In the genomic region with DNA sequence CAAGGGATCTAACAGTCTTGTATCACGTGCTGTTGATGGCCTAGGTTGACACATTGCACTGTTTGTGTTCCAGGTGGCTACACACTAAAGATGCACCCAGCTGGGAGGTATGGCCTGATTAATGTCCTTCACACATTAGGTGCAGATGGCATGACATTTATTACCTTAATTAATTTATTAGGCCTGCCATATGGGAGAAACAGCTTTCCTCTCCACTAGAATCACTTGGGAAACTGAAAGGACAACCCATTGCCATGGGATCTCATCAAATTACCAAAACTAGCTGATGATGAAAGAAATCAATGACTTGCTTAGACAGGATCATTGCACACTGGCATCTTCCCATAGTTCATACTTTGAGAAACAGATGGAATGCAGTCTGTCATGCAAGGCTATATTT, we compare ENCODE assay signal across 15 mouse cellular contexts.
A peak's percentile ranks its signal among the peaks of the same experiment; 100 is the strongest.
DNase-seq lines count a peak whose midpoint lies in the region; ATAC-seq and TF ChIP-seq lines count a peak whose summit lies in the region.
"Had no signal": no experiment of that assay in that cellular context is flagged by ENCODE, and none has a peak within 500 bp of the region (broad histone marks: within the 10 kb centered on the region; RNA-seq: fewer than 3 reads in every experiment).

No protein-coding gene starts in this region.

- no peak overlapping the region for H3K4me2 ChIP-seq in hindbrain, embryonic 14.5 days (replicated peaks)
- no peak overlapping the region for H3K4me2 ChIP-seq in stomach, postnatal 0 days (replicated peaks; ENCODE audit: low read depth)

- no peaks in the 10 kb centered on the region for H3K9me3 ChIP-seq in hindbrain, embryonic 14.5 days (ENCODE audit: control insufficient read depth, low read length)
- H3K9me3 ChIP-seq in stomach, postnatal 0 days (ENCODE audit: control insufficient read depth, low read length) = no peaks in the 10 kb centered on the region

- ATAC-seq in cerebellum, adult (ENCODE audit: insufficient number of reproducible peaks, low FRiP score, low TSS enrichment) = peak; percentile 96
- peak; percentile 79 for ATAC-seq in hindbrain, embryonic 14.5 days (ENCODE audit: low FRiP score)
- ATAC-seq in stomach, postnatal 0 days (ENCODE audit: low FRiP score, low TSS enrichment) = no peak
- no peak for ATAC-seq in megakaryocyte progenitor cell, adult 5-6 weeks (replicated peaks; ENCODE audit: poor library complexity)

- no peaks in the 10 kb centered on the region for H3K4me1 ChIP-seq in hindbrain, embryonic 14.5 days (replicated peaks; ENCODE audit: control insufficient read depth, insufficient read depth, low read length)
- H3K4me1 ChIP-seq in stomach, postnatal 0 days (replicated peaks; ENCODE audit: control insufficient read depth, insufficient read depth) = no peaks in the 10 kb centered on the region

- H3K27me3 ChIP-seq in hindbrain, embryonic 14.5 days (ENCODE audit: control insufficient read depth, insufficient read depth, low read length) = no peaks in the 10 kb centered on the region
- no peaks in the 10 kb centered on the region for H3K27me3 ChIP-seq in stomach, postnatal 0 days (ENCODE audit: control insufficient read depth, insufficient read depth, low read length)

- H3K4me3 ChIP-seq in hindbrain, embryonic 14.5 days (replicated peaks; ENCODE audit: low read length) = no peak overlapping the region
- H3K4me3 ChIP-seq in stomach, postnatal 0 days (ENCODE audit: low read depth, low read length) = no peak overlapping the region

- no peak overlapping the region for H3K9ac ChIP-seq in hindbrain, embryonic 14.5 days
- H3K9ac ChIP-seq in stomach, postnatal 0 days (ENCODE audit: low read length) = no peak overlapping the region

- peak; percentile 2 for DNase-seq in layer of hippocampus, adult 9-11 months
- no peak for DNase-seq in layer of hippocampus, postnatal 25 days (ENCODE audit: extremely low spot score in 1 of 2, low spot score in 1 of 2)
- DNase-seq in embryo, embryonic 10 days (ENCODE audit: low spot score) = peak; percentile 39
- DNase-seq in hindbrain, embryonic 14.5 days (ENCODE audit: low spot score) = peak; percentile 45
- DNase-seq in spleen, postnatal 36 days (ENCODE audit: low spot score in 2 of 2) = no peak
- DNase-seq in stomach, postnatal 0 days (ENCODE audit: low spot score) = no peak
- DNase-seq: adrenal gland, adult 2 months; B cell, adult 2 months; heart, adult 11 months; heart, postnatal 14 days; lung, adult 18-20 months; thymus, adult 18-20 months had no signal

- no peaks in the 10 kb centered on the region for H3K36me3 ChIP-seq in hindbrain, embryonic 14.5 days (replicated peaks; ENCODE audit: control insufficient read depth, insufficient read depth)
- H3K36me3 ChIP-seq in stomach, postnatal 0 days (ENCODE audit: control insufficient read depth, insufficient read depth, low read length) = no peaks in the 10 kb centered on the region

- WGBS in hindbrain, embryonic 14.5 days = 17% methylated on average over 1 of the region's 1 CpGs
- WGBS in stomach, postnatal 0 days = 53% methylated on average over 1 of the region's 1 CpGs

- no peak for TF ChIP-seq CTCF in stomach, postnatal 0 days (IDR thresholded peaks at IDR 0.05; ENCODE audit: low read depth)

- no peak overlapping the region for H3K27ac ChIP-seq in hindbrain, embryonic 14.5 days
- no peak overlapping the region for H3K27ac ChIP-seq in stomach, postnatal 0 days (replicated peaks)
- H3K27ac ChIP-seq: kidney, postnatal 0 days had no signal

- TF ChIP-seq EP300 in stomach, postnatal 0 days (optimal IDR thresholded peaks at IDR 0.05) = no peak

Comparison
In these comparisons a context has a peak if more than half of its experiments do, and no peak if none do; other contexts are left out.
1. DNase-seq: peak in layer of hippocampus, adult 9-11 months (single experiment), embryo, embryonic 10 days (single experiment) and hindbrain, embryonic 14.5 days (single experiment); none in layer of hippocampus, postnatal 25 days (0 of 2), spleen, postnatal 36 days (0 of 2) and stomach, postnatal 0 days (single experiment).
2. ATAC-seq: peak in cerebellum, adult (single experiment) and hindbrain, embryonic 14.5 days (single experiment); none in stomach, postnatal 0 days (single experiment) and megakaryocyte progenitor cell, adult 5-6 weeks (single experiment).